Mouse (Mus musculus) 3T3-L1 (cell line): ENCODE data around the gene Fxn.
A peak's percentile ranks its signal among the peaks of the same experiment; 100 is the strongest.

Experiments used
- DNase-seq: peaks from one replicate; pipeline ENCODE4 v3.0.0-alpha.2; 2015; ENCODE audit warnings: low read depth, low spot score

Gene Fxn

GRCm38 (mm10) chr19:24280601-24281228, at the start of gene Fxn:
Fxn (minus strand) TSS chr19:24280605.
- peak; percentile 80 for DNase-seq

- no peak for DNase-seq
Observed at GRCm38 (mm10) chr19:24327921-24328320, 47.5 kb upstream of the Fxn start.

GRCm38 (mm10) chr19:24326969-24327368, 46.6 kb upstream of the Fxn start:
- DNase-seq = no peak

GRCm38 (mm10) chr19:24325692-24326091, 45.3 kb upstream of the Fxn start:
- DNase-seq = peak; percentile 80

GRCm38 (mm10) chr19:24323841-24324613, 43.6 kb upstream of the Fxn start:
- DNase-seq = no peak

GRCm38 (mm10) chr19:24321900-24322311, 41.5 kb upstream of the Fxn start:
- no peak for DNase-seq

- no peak for DNase-seq
Observed at GRCm38 (mm10) chr19:24321211-24321899, 41.0 kb upstream of the Fxn start.

- no peak for DNase-seq
Observed at GRCm38 (mm10) chr19:24318172-24318571, 37.8 kb upstream of the Fxn start.

- no peak for DNase-seq
Observed at GRCm38 (mm10) chr19:24317731-24318130, 37.3 kb upstream of the Fxn start.

GRCm38 (mm10) chr19:24317038-24317591, 36.7 kb upstream of the Fxn start:
- no peak for DNase-seq

GRCm38 (mm10) chr19:24316060-24316725, 35.8 kb upstream of the Fxn start:
- DNase-seq = no peak

GRCm38 (mm10) chr19:24315234-24315633, 34.8 kb upstream of the Fxn start:
- no peak for DNase-seq

GRCm38 (mm10) chr19:24314676-24315075, 34.3 kb upstream of the Fxn start:
- DNase-seq = no peak

- no peak for DNase-seq
Observed at GRCm38 (mm10) chr19:24312556-24313342, 32.3 kb upstream of the Fxn start.

GRCm38 (mm10) chr19:24312046-24312445, 31.6 kb upstream of the Fxn start:
- no peak for DNase-seq

- no peak for DNase-seq
Observed at GRCm38 (mm10) chr19:24308305-24308705, 27.9 kb upstream of the Fxn start.

GRCm38 (mm10) chr19:24307271-24308221, 27.1 kb upstream of the Fxn start:
- DNase-seq = no peak

- DNase-seq = peak; percentile 27
Observed at GRCm38 (mm10) chr19:24306351-24306750, 25.9 kb upstream of the Fxn start.

- DNase-seq = no peak
Observed at GRCm38 (mm10) chr19:24302198-24302597, 21.8 kb upstream of the Fxn start.

- DNase-seq = no peak
Observed at GRCm38 (mm10) chr19:24301768-24302148, 21.4 kb upstream of the Fxn start.
